Mouse (Mus musculus) C2C12 (cell line): ENCODE data around the gene Hsd17b11. TPM values are rescaled to one million over a fixed set of nuclear protein-coding genes. Genes with fewer than 3 reads are reported as not detected.

ENCODE experiments used
- H3K27me3 ChIP-seq: one replicate; pipeline ENCODE4 v1.6.1; 2011; ENCODE audit not compliant: control insufficient read depth, insufficient read depth, insufficient read length
- H3K36me3 ChIP-seq: one replicate; pipeline ENCODE4 v1.6.1; 2011; ENCODE audit not compliant: control insufficient read depth, insufficient read depth
- H3K4me3 ChIP-seq: one replicate; pipeline ENCODE4 v1.5.1; 2011; ENCODE audit warnings: mild to moderate bottlenecking, control low read depth; ENCODE audit not compliant: poor library complexity, insufficient read depth, severe bottlenecking
- H3K79me2 ChIP-seq: one replicate; pipeline ENCODE4 v1.6.1; 2011; ENCODE audit not compliant: control insufficient read depth, insufficient read depth
- H3K79me3 ChIP-seq: one replicate; pipeline ENCODE4 v1.6.1; 2011; ENCODE audit warnings: low read depth, control low read depth
- H3ac ChIP-seq: one replicate; pipeline ENCODE3; 2011; ENCODE audit warnings: low read depth; ENCODE audit not compliant: control insufficient read depth, insufficient read length
- CEBPB ChIP-seq: IDR thresholded peaks from one replicate; pipeline ENCODE4 v1.6.1; 2011; ENCODE audit warnings: low read depth, mild to moderate bottlenecking, control low read depth, moderate library complexity
- CTCF ChIP-seq: IDR thresholded peaks from one replicate; pipeline ENCODE4 v1.5.1; 2011; ENCODE audit not compliant: control insufficient read depth, insufficient read depth, insufficient read length
- FOSL1 ChIP-seq: IDR thresholded peaks from one replicate; pipeline ENCODE4 v1.8.0; 2011; ENCODE audit warnings: mild to moderate bottlenecking, low read length; ENCODE audit not compliant: poor library complexity, insufficient read depth, severe bottlenecking
- MAX ChIP-seq: IDR thresholded peaks from one replicate; pipeline ENCODE4 v1.6.1; 2011; ENCODE audit warnings: mild to moderate bottlenecking, control low read depth
- MYOD1 ChIP-seq: IDR thresholded peaks from one replicate; pipeline ENCODE4 v1.6.1; 2011; ENCODE audit warnings: low read depth; ENCODE audit not compliant: control insufficient read depth, insufficient read length
- MYOG ChIP-seq: IDR thresholded peaks from one replicate; pipeline ENCODE4 v1.6.1; 2011; ENCODE audit not compliant: control insufficient read depth, insufficient read length; ENCODE audit errors: extremely low read depth
- USF1 ChIP-seq: IDR thresholded peaks from one replicate; pipeline ENCODE4 v1.6.1; 2011; ENCODE audit warnings: low read depth, mild to moderate bottlenecking, control low read depth, moderate library complexity
- polyA plus RNA-seq: library from polyadenylated mRNA; unstranded; fragments of >200 nt; fragmentation: generic; extraction: Trizol; gene quantifications from one replicate; pipeline ENCODE4 v1.2.1, GENCODE M21; 2012; ENCODE audit warnings: missing spikeins

The Hsd17b11 gene
- polyA plus RNA-seq, 1 experiment = 7.4 TPM

GRCm38 (mm10) chr5:104048139-104048538 lies 26.4 kb upstream of the Hsd17b11 start:
- Histone ChIP-seq H3K27me3 (no peaks in the 10 kb centered on the region), H3K79me2 (peaks cover 44% of the 10 kb centered on the region), H3K79me3 (peaks cover 10% of the 10 kb centered on the region), H3K4me3 (peak overlapping the region; percentile 66), H3ac (no peak overlapping the region), H3K36me3 (peaks cover 27% of the 10 kb centered on the region)
- TF ChIP-seq MYOG (no peak), FOSL1 (no peak), USF1 (no peak), MYOD1 (no peak), CEBPB (no peak), MAX (no peak), CTCF (no peak)

- Histone ChIP-seq H3ac (peak overlapping the region; percentile 76), H3K36me3 (peaks cover 25% of the 10 kb centered on the region), H3K27me3 (no peaks in the 10 kb centered on the region), H3K79me3 (peaks cover 10% of the 10 kb centered on the region), H3K4me3 (peak overlapping the region; percentile 66), H3K79me2 (peaks cover 37% of the 10 kb centered on the region)
- TF ChIP-seq CEBPB (no peak), MYOD1 (no peak), CTCF (no peak), MAX (no peak), MYOG (no peak), FOSL1 (no peak), USF1 (no peak)
Observed at GRCm38 (mm10) chr5:104047200-104048105, 25.7 kb upstream of the Hsd17b11 start.

- peaks cover 16% of the 10 kb centered on the region for H3K36me3 ChIP-seq
- H3ac ChIP-seq = peak within 1 kb of the TSS; percentile 76
- peak within 1 kb of the TSS; percentile 66 for H3K4me3 ChIP-seq
- H3K79me2 ChIP-seq = peaks cover 34% of the 10 kb centered on the region
- TF ChIP-seq CEBPB (no peak), USF1 (peak; percentile 96), CTCF (no peak), FOSL1 (no peak), MYOG (no peak), MAX (peak; percentile 94), MYOD1 (no peak)
- H3K27me3 ChIP-seq = no peaks in the 10 kb centered on the region
- peaks cover 10% of the 10 kb centered on the region for H3K79me3 ChIP-seq
Observed at GRCm38 (mm10) chr5:104046256-104047199, 24.8 kb upstream of the Hsd17b11 start, which contains the start of gene Nudt9. TSS of gene Nudt9 (plus strand) at chr5:104046306.

- Histone ChIP-seq H3K79me3 (peaks cover 4% of the 10 kb centered on the region), H3K4me3 (no peak overlapping the region), H3K36me3 (no peaks in the 10 kb centered on the region), H3ac (no peak overlapping the region), H3K27me3 (no peaks in the 10 kb centered on the region), H3K79me2 (peaks cover 19% of the 10 kb centered on the region)
- TF ChIP-seq MAX = no peak
- TF ChIP-seq MYOD1 = peak; percentile 6
Observed at GRCm38 (mm10) chr5:104043704-104044103, 22.0 kb upstream of the Hsd17b11 start.

GRCm38 (mm10) chr5:104042906-104043305 lies 21.2 kb upstream of the Hsd17b11 start:
- TF ChIP-seq CEBPB = no peak
- TF ChIP-seq CTCF = no peak
- no peak for TF ChIP-seq MYOG
- TF ChIP-seq MYOD1 = no peak
- no peak for TF ChIP-seq FOSL1
- TF ChIP-seq USF1 = no peak
- TF ChIP-seq MAX = no peak
- peaks cover 11% of the 10 kb centered on the region for H3K79me2 ChIP-seq
- H3K27me3 ChIP-seq = no peaks in the 10 kb centered on the region
- peaks cover 3% of the 10 kb centered on the region for H3K79me3 ChIP-seq
- H3K36me3 ChIP-seq = no peaks in the 10 kb centered on the region
- no peak overlapping the region for H3ac ChIP-seq
- no peak overlapping the region for H3K4me3 ChIP-seq
